Mouse (Mus musculus) megakaryocyte, embryonic 14.5 days (primary cell): ENCODE measurements around the gene Ccser1.

Source experiments
- FLI1 ChIP-seq: IDR thresholded peaks from 2 replicates; pipeline ENCODE4 v1.6.1; 2012; ENCODE audit warnings: low read length, inconsistent platforms, mixed read lengths
- GATA1 ChIP-seq: IDR thresholded peaks from 3 replicates; pipeline ENCODE4 v1.6.1; 2012; ENCODE audit warnings: mixed read lengths, low read length, inconsistent platforms, borderline replicate concordance

GRCm38 (mm10) chr6:62281256-62281655 lies 1101.1 kb downstream of the Ccser1 start:
- TF ChIP-seq GATA1 (no peak), FLI1 (no peak)
